Mouse (Mus musculus): ENCODE results near the gene Grb7. TPM values are rescaled to one million over a fixed set of nuclear protein-coding genes. Genes with fewer than 3 reads are reported as not detected.
A peak's percentile ranks its signal among the peaks of the same experiment; 100 is the strongest.

The Grb7 gene
- polyA plus RNA-seq, 1 experiment from 2014 or later, result 4.4 TPM

- Histone ChIP-seq H3K27me3 (peaks cover 46% of the 10 kb centered on the region), H3K4me3 (peak overlapping the region; percentile 17), H3K9ac (0 out of 2 replicates have a peak overlapping the region, but pooled peaks have one; percentile 8), H3K4me1 (peaks cover 14% of the 10 kb centered on the region), H3K9me3 (replicated peaks) (no peaks in the 10 kb centered on the region), H3K36me3 (no peaks in the 10 kb centered on the region), H3K27ac (no peak overlapping the region), H3K4me2 (replicated peaks) (peak overlapping the region; percentile 32)
- WGBS, result 4% methylated on average over 30 of the region's 33 CpGs
- ATAC-seq (ENCODE audit: low FRiP score), result no peak
Observed at GRCm38 (mm10) chr11:98446562-98447474, 624 bp downstream of the Grb7 start.

- WGBS, result 7% methylated on average over 7 of the region's 7 CpGs
- no peaks in the 10 kb centered on the region for H3K36me3 ChIP-seq
- no peaks in the 10 kb centered on the region for H3K9me3 ChIP-seq (replicated peaks)
- H3K27me3 ChIP-seq, result peaks cover 46% of the 10 kb centered on the region
- ATAC-seq (ENCODE audit: low FRiP score), result no peak
- peak overlapping the region; percentile 32 for H3K4me2 ChIP-seq (replicated peaks)
- H3K4me1 ChIP-seq, result peaks cover 14% of the 10 kb centered on the region
- no peak overlapping the region for H3K27ac ChIP-seq
- H3K4me3 ChIP-seq, result peak overlapping the region; percentile 17
- H3K9ac ChIP-seq, result 0 out of 2 replicates have a peak overlapping the region, but pooled peaks have one; percentile 8
Observed at GRCm38 (mm10) chr11:98447475-98447834, 1.3 kb downstream of the Grb7 start.

- Histone ChIP-seq H3K27me3 (peaks cover 46% of the 10 kb centered on the region), H3K36me3 (no peaks in the 10 kb centered on the region), H3K4me3 (no peak overlapping the region), H3K4me2 (replicated peaks) (no peak overlapping the region), H3K4me1 (peaks cover 14% of the 10 kb centered on the region), H3K9ac (no peak overlapping the region), H3K27ac (no peak overlapping the region), H3K9me3 (replicated peaks) (no peaks in the 10 kb centered on the region)
- no peak for ATAC-seq (ENCODE audit: low FRiP score)
- 36% methylated on average over 13 of the region's 13 CpGs for WGBS
Observed at GRCm38 (mm10) chr11:98448191-98448790, 2.1 kb downstream of the Grb7 start.

GRCm38 (mm10) chr11:98449419-98449818 lies 3.2 kb downstream of the Grb7 start:
- ATAC-seq (ENCODE audit: low FRiP score), result no peak
- no peaks in the 10 kb centered on the region for H3K36me3 ChIP-seq
- peaks cover 14% of the 10 kb centered on the region for H3K4me1 ChIP-seq
- no peak overlapping the region for H3K9ac ChIP-seq
- H3K27ac ChIP-seq, result no peak overlapping the region
- WGBS, result 82% methylated on average over 3 of the region's 3 CpGs
- H3K4me2 ChIP-seq (replicated peaks), result no peak overlapping the region
- H3K27me3 ChIP-seq, result peaks cover 46% of the 10 kb centered on the region
- H3K4me3 ChIP-seq, result no peak overlapping the region
- no peaks in the 10 kb centered on the region for H3K9me3 ChIP-seq (replicated peaks)

GRCm38 (mm10) chr11:98449921-98450771 lies 4.0 kb downstream of the Grb7 start:
- 82% methylated on average over 20 of the region's 20 CpGs for WGBS
- H3K9me3 ChIP-seq (replicated peaks), result no peaks in the 10 kb centered on the region
- ATAC-seq (ENCODE audit: low FRiP score), result no peak
- no peak overlapping the region for H3K4me2 ChIP-seq (replicated peaks)
- no peak overlapping the region for H3K4me3 ChIP-seq
- peaks cover 14% of the 10 kb centered on the region for H3K4me1 ChIP-seq
- peaks cover 44% of the 10 kb centered on the region for H3K27me3 ChIP-seq
- no peak overlapping the region for H3K9ac ChIP-seq
- no peak overlapping the region for H3K27ac ChIP-seq
- H3K36me3 ChIP-seq, result no peaks in the 10 kb centered on the region

- ATAC-seq (ENCODE audit: low FRiP score), result no peak
- Histone ChIP-seq H3K36me3 (no peaks in the 10 kb centered on the region), H3K4me3 (no peak overlapping the region), H3K9ac (no peak overlapping the region), H3K27me3 (peaks cover 32% of the 10 kb centered on the region), H3K4me2 (replicated peaks) (no peak overlapping the region), H3K4me1 (peaks cover 7% of the 10 kb centered on the region), H3K9me3 (replicated peaks) (no peaks in the 10 kb centered on the region), H3K27ac (no peak overlapping the region)
- 85% methylated on average over 4 of the region's 4 CpGs for WGBS
Observed at GRCm38 (mm10) chr11:98455484-98455883, 9.3 kb downstream of the Grb7 start.

- ATAC-seq (ENCODE audit: low FRiP score), result no peak
- Histone ChIP-seq H3K9me3 (replicated peaks) (no peaks in the 10 kb centered on the region), H3K4me2 (replicated peaks) (no peak overlapping the region), H3K9ac (no peak overlapping the region), H3K4me1 (peaks cover 7% of the 10 kb centered on the region), H3K27me3 (peaks cover 41% of the 10 kb centered on the region), H3K36me3 (no peaks in the 10 kb centered on the region), H3K4me3 (no peak overlapping the region), H3K27ac (no peak overlapping the region)
- WGBS, result 81% methylated on average over 5 of the region's 5 CpGs
Observed at GRCm38 (mm10) chr11:98456545-98456944, 10.4 kb downstream of the Grb7 start.

- no peaks in the 10 kb centered on the region for H3K9me3 ChIP-seq (replicated peaks)
- H3K27ac ChIP-seq, result peak overlapping the region; percentile 35; the same call in 1 of the 2 replicates
- 0 out of 2 replicates have a peak, but pooled peaks have one; percentile 23 for ATAC-seq (ENCODE audit: low FRiP score)
- H3K36me3 ChIP-seq, result no peaks in the 10 kb centered on the region
- H3K9ac ChIP-seq, result peak overlapping the region; percentile 63
- 24% methylated on average over 9 of the region's 9 CpGs for WGBS
- peak overlapping the region; percentile 63 for H3K4me2 ChIP-seq (replicated peaks)
- peak overlapping the region; percentile 45 for H3K4me3 ChIP-seq
- H3K27me3 ChIP-seq, result peaks cover 44% of the 10 kb centered on the region
- H3K4me1 ChIP-seq, result peaks cover 7% of the 10 kb centered on the region
Observed at GRCm38 (mm10) chr11:98456945-98457344, 10.8 kb downstream of the Grb7 start.

GRCm38 (mm10) chr11:98457367-98458120 lies 11.3 kb downstream of the Grb7 start:
- no peaks in the 10 kb centered on the region for H3K36me3 ChIP-seq
- H3K4me1 ChIP-seq, result peaks cover 7% of the 10 kb centered on the region
- H3K4me2 ChIP-seq (replicated peaks), result peak overlapping the region; percentile 63
- ATAC-seq (ENCODE audit: low FRiP score), result peak; percentile 88
- H3K27ac ChIP-seq, result peak overlapping the region; percentile 35
- WGBS, result 2% methylated on average over 63 of the region's 64 CpGs
- H3K9me3 ChIP-seq (replicated peaks), result no peaks in the 10 kb centered on the region
- H3K27me3 ChIP-seq, result peaks cover 44% of the 10 kb centered on the region
- peak overlapping the region; percentile 45 for H3K4me3 ChIP-seq
- peak overlapping the region; percentile 63 for H3K9ac ChIP-seq

GRCm38 (mm10) chr11:98458121-98458990 lies 12.2 kb downstream of the Grb7 start:
- Histone ChIP-seq H3K9me3 (replicated peaks) (no peaks in the 10 kb centered on the region), H3K36me3 (no peaks in the 10 kb centered on the region), H3K4me2 (replicated peaks) (peak overlapping the region; percentile 63), H3K4me3 (peak overlapping the region; percentile 45), H3K27ac (no peak overlapping the region), H3K4me1 (peaks cover 7% of the 10 kb centered on the region), H3K9ac (peak overlapping the region; percentile 63), H3K27me3 (peaks cover 44% of the 10 kb centered on the region)
- ATAC-seq (ENCODE audit: low FRiP score), result 0 out of 2 replicates have a peak, but pooled peaks have one; percentile 7
- WGBS, result 3% methylated on average over 21 of the region's 30 CpGs
